Mouse (Mus musculus) testis, adult 2 months (tissue): ENCODE data around the gene Gzmm.

Source experiments
- CTCF ChIP-seq: fragments of 200-500 bp; IDR thresholded peaks from 2 replicates; pipeline ENCODE4 v1.5.1; 2012; ENCODE audit warnings: low read depth, mild to moderate bottlenecking, inconsistent platforms, low read length, moderate library complexity; ENCODE audit not compliant: control insufficient read depth, insufficient read depth, insufficient replicate concordance
- POLR2A ChIP-seq: fragments of 200-500 bp; IDR thresholded peaks from 2 replicates; pipeline ENCODE4 v1.6.1; 2012; ENCODE audit warnings: low read depth, mild to moderate bottlenecking, inconsistent platforms, low read length, moderate library complexity; ENCODE audit not compliant: control insufficient read depth

DNA sequence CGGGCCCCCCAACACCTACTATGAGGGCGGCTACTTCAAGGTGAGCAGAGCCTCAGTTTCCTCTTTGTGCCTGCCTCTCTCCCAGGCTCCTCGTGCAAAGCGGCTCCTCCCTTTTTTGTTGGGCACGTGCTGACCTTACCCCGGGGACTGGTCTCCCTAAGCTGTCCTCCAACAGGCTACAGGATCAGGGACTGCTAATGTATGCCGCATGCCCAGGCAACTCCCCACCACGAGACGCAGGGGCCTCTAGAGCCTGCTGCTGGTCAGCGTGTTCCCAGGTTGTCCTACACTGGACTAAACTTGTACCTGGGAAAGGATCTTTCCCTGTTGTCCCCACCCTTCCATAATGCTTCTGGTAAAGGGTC, 6.3 kb upstream of the Gzmm start:
- TF ChIP-seq CTCF (no peak), POLR2A (no peak)
